Mouse (Mus musculus): ENCODE measurements around the gene Mdfic. TPM values are rescaled to one million over a fixed set of nuclear protein-coding genes. Genes with fewer than 3 reads are reported as not detected.

The Mdfic gene
- polyA plus RNA-seq, 1 experiment from 2014 or later = 0.84 TPM

DNA sequence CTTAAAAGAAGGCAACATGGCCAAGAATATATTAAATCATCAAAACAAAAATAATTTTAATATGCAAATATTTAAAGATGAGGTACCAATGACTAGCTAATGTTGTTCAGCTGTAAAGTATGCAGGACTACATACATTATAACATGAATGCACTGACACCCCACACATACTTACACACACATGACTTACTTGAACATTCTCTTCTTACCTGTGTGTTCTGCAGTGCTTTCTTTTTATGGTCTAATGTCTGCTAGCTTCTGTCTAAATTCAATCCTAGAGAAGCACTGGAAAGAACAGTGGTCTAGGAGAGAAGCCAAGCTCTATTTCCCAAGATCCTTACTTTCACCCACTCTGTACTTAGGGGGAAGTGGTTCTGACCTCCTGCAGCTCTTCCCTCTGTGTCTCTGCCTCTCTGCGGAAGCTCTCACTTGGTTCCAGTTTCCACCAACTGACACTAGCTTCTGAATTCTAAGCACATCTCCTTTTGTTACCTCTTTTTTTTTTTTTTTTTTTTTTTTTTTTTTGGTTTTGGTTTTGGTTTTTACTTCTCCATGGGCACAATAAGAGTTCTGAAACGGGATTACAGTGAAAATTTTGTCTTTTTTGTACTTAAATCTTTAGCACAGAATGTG is 125.4 kb downstream of the Mdfic start:
- H3K9me3 ChIP-seq (replicated peaks) = no peaks in the 10 kb centered on the region
- no peaks in the 10 kb centered on the region for H3K4me1 ChIP-seq (replicated peaks)
- no peak overlapping the region for H3K4me2 ChIP-seq
- H3K36me3 ChIP-seq (replicated peaks) = no peaks in the 10 kb centered on the region
- no peaks in the 10 kb centered on the region for H3K27me3 ChIP-seq
- H3K4me3 ChIP-seq (replicated peaks) = no peak overlapping the region
- H3K27ac ChIP-seq (replicated peaks) = no peak overlapping the region
- no peak for ATAC-seq (ENCODE audit: insufficient read depth)
- WGBS (ENCODE audit: insufficient replicate concordance) = 21% methylated on average over 2 of the region's 2 CpGs
- H3K9ac ChIP-seq = no peak overlapping the region

All from liver, embryonic 15.5 days (tissue).